In genomic region chr13:111659430-111659829, GRCm38 (mm10) we compare ENCODE assay signal across 15 mouse cellular contexts.
"Had no signal": no experiment of that assay in that cellular context is flagged by ENCODE, and none has a peak within 500 bp of the region (broad histone marks: within the 10 kb centered on the region; RNA-seq: fewer than 3 reads in every experiment).

No protein-coding gene starts in this region.

- H3K9ac ChIP-seq: midbrain, embryonic 12.5 days; neural tube, embryonic 13.5 days; stomach, embryonic 15.5 days had no signal

- H3K36me3 ChIP-seq: liver, embryonic 12.5 days; midbrain, embryonic 12.5 days; neural tube, embryonic 13.5 days; stomach, embryonic 15.5 days had no signal

- H3K9me3 ChIP-seq: midbrain, embryonic 12.5 days; neural tube, embryonic 13.5 days; stomach, embryonic 15.5 days had no signal

- H3K4me2 ChIP-seq: liver, embryonic 12.5 days; midbrain, embryonic 12.5 days; neural tube, embryonic 13.5 days; stomach, embryonic 15.5 days had no signal

- H3K4me1 ChIP-seq: midbrain, embryonic 12.5 days; stomach, embryonic 15.5 days had no signal

- H3K4me3 ChIP-seq: liver, embryonic 12.5 days; midbrain, embryonic 12.5 days; myocyte; neural tube, embryonic 13.5 days; stomach, embryonic 15.5 days had no signal

- H3K27ac ChIP-seq: macrophage; midbrain, embryonic 12.5 days; neural tube, embryonic 13.5 days; stomach, embryonic 15.5 days had no signal

- H3K27me3 ChIP-seq: liver, embryonic 12.5 days; midbrain, embryonic 12.5 days; neural tube, embryonic 13.5 days; stomach, embryonic 15.5 days had no signal

- DNase-seq: kidney, adult 18-20 months; kidney, adult 9 months; left cerebral cortex, postnatal 4 days; lung, adult 2 months; right cerebral cortex, postnatal 25 days; spleen, adult 18-20 months; thymus, postnatal 25 days had no signal

- ATAC-seq: intestine, embryonic 16.5 days; liver, embryonic 12.5 days; midbrain, embryonic 16.5 days had no signal
